Mouse (Mus musculus): ENCODE data around the gene Itga8.

DNA sequence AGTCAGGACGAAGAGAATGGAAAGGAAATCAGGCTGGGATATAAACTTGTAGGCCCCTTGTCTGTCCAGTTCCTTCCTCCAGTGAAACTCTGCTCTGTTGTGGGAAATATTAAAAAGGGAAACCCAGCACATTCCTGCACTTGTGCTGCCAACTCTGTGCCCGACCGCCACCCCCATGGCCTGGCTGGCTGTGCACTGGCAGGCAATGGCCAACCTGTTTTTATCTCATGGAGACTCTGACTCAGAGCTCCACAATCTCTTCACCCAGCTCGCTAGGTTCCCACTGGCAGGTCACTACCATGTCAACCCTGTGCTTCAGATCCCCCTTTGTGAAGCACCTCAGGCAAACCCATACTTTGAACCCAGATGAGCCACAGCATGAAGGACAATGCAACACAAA, 19.2 kb upstream of the Itga8 start:
- no peak for TF ChIP-seq EP300 (IDR thresholded peaks at IDR 0.05)
- TF ChIP-seq CTCF (IDR thresholded peaks at IDR 0.05): no peak
